Mouse (Mus musculus): ENCODE data around the gene Gm9732. TPM values are rescaled to one million over a fixed set of nuclear protein-coding genes. Genes with fewer than 3 reads are reported as not detected.
"Not testable (repeated sequence)": the region's sequence is repeated elsewhere in the genome, so short reads cannot be mapped to it uniquely, and the experiment has no call there.

The Gm9732 gene
- total and polyA plus RNA-seq, 2 experiments from 2014 or later = not detected

DNA sequence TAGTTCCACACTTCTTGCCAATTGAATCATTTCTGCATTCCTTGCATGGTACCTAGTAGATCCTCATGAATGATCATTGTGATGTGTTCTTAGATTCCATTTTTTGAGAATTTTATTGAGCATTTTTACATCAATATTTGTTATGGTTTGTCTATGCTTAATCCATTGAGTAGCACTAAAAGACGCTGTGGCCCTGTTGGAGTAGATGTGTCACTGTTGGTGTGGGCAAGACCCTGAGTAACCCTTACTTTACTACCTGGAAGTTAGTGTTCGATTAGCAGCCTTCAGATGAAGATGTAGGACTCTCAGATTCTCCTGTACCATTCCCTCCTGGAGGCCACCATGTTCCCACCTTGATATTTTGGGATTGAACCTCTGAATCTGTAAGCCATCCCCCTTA is 53.8 kb downstream of the Gm9732 start:
- not testable (repeated sequence) for DNase-seq (ENCODE audit: low spot score); H3K4me2 ChIP-seq (ENCODE audit: low read depth, low read length, poor library complexity, severe bottlenecking); ATAC-seq (ENCODE audit: low FRiP score); H3K4me3 ChIP-seq (ENCODE audit: low read depth, low read length); H3K36me3 ChIP-seq (ENCODE audit: insufficient read depth, low read length); H3K4me1 ChIP-seq (ENCODE audit: insufficient read depth, low read length); H3K27me3 ChIP-seq (ENCODE audit: insufficient read depth, low read length); H3K9ac ChIP-seq (replicated peaks; ENCODE audit: low read length, poor library complexity, severe bottlenecking); H3K9me3 ChIP-seq (ENCODE audit: low read length); H3K27ac ChIP-seq (ENCODE audit: low read depth, low read length)
- 70% methylated on average over 2 of the region's 2 CpGs for WGBS

GRCm38 (mm10) chr14:43331362-43331880 is 56.6 kb downstream of the Gm9732 start:
- WGBS = 93% methylated on average over 9 of the region's 11 CpGs
- not testable (repeated sequence) for H3K27me3 ChIP-seq (ENCODE audit: insufficient read depth, low read length); H3K36me3 ChIP-seq (ENCODE audit: insufficient read depth, low read length)

DNA sequence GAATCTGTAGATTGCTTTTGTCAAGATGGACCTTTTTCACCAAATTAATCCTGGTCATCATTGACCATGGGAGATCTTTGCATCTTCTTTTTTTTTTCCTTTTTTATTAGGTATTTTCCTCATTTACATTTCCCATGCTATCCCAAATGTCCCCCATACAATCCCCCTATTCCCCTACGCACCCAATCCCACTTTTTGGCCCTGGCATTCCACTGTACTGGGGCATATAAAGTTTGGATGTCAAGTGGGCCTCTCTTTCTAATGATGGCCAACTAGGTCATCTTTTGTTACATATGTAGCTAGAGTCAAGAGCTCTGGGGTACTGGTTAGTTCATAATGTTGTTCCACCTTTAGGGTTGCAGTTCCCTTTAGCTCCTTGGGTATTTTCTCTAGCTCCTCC is 62.8 kb downstream of the Gm9732 start:
- not testable (repeated sequence) for ATAC-seq (ENCODE audit: low FRiP score); DNase-seq (ENCODE audit: low spot score); H3K4me2 ChIP-seq (ENCODE audit: low read depth, low read length, poor library complexity, severe bottlenecking); H3K27me3 ChIP-seq (ENCODE audit: insufficient read depth, low read length); H3K9ac ChIP-seq (replicated peaks; ENCODE audit: low read length, poor library complexity, severe bottlenecking); H3K4me3 ChIP-seq (ENCODE audit: low read depth, low read length); H3K36me3 ChIP-seq (ENCODE audit: insufficient read depth, low read length); H3K4me1 ChIP-seq (ENCODE audit: insufficient read depth, low read length); H3K27ac ChIP-seq (ENCODE audit: low read depth, low read length); H3K9me3 ChIP-seq (ENCODE audit: low read length)
- WGBS = 56% methylated on average over 1 of the region's 1 CpGs

More at GRCm38 (mm10) chr14:43331362-43331880, 56.6 kb downstream of the Gm9732 start:
- H3K4me1 ChIP-seq (ENCODE audit: insufficient read depth, low read length); ATAC-seq (ENCODE audit: low FRiP score); H3K4me2 ChIP-seq (ENCODE audit: low read depth, low read length, poor library complexity, severe bottlenecking); H3K9ac ChIP-seq (replicated peaks; ENCODE audit: low read length, poor library complexity, severe bottlenecking); DNase-seq (ENCODE audit: low spot score); H3K9me3 ChIP-seq (ENCODE audit: low read length); H3K4me3 ChIP-seq (ENCODE audit: low read depth, low read length); H3K27ac ChIP-seq (ENCODE audit: low read depth, low read length): not testable (repeated sequence)

- H3K36me3 ChIP-seq (ENCODE audit: insufficient read depth, low read length); H3K4me2 ChIP-seq (ENCODE audit: low read depth, low read length, poor library complexity, severe bottlenecking); ATAC-seq (ENCODE audit: low FRiP score); DNase-seq (ENCODE audit: low spot score); H3K4me3 ChIP-seq (ENCODE audit: low read depth, low read length); H3K27ac ChIP-seq (ENCODE audit: low read depth, low read length); H3K9ac ChIP-seq (replicated peaks; ENCODE audit: low read length, poor library complexity, severe bottlenecking); H3K4me1 ChIP-seq (ENCODE audit: insufficient read depth, low read length); H3K9me3 ChIP-seq (ENCODE audit: low read length); H3K27me3 ChIP-seq (ENCODE audit: insufficient read depth, low read length): not testable (repeated sequence)
Measured at GRCm38 (mm10) chr14:43347711-43348110, 72.9 kb downstream of the Gm9732 start, which contains the start of gene 1700001F09Rik. TSS of gene 1700001F09Rik (minus strand) at chr14:43347811.

GRCm38 (mm10) chr14:43352944-43353343 is 78.1 kb downstream of the Gm9732 start:
- not testable (repeated sequence) for H3K36me3 ChIP-seq (ENCODE audit: insufficient read depth, low read length); H3K27ac ChIP-seq (ENCODE audit: low read depth, low read length); H3K4me3 ChIP-seq (ENCODE audit: low read depth, low read length); H3K9me3 ChIP-seq (ENCODE audit: low read length); H3K27me3 ChIP-seq (ENCODE audit: insufficient read depth, low read length); H3K4me1 ChIP-seq (ENCODE audit: insufficient read depth, low read length); H3K4me2 ChIP-seq (ENCODE audit: low read depth, low read length, poor library complexity, severe bottlenecking); H3K9ac ChIP-seq (replicated peaks; ENCODE audit: low read length, poor library complexity, severe bottlenecking); DNase-seq (ENCODE audit: low spot score); ATAC-seq (ENCODE audit: low FRiP score)
- 78% methylated on average over 2 of the region's 2 CpGs for WGBS

Other genes starting within 250 kb of the Gm9732 start
- not detected in 2 replicates for gene Gm8094, start 198.4 kb upstream of the Gm9732 start, total RNA-seq (2014; rRNA removed)
- not detected in 2 replicates for gene Gm8094, start 198.4 kb upstream of the Gm9732 start, polyA plus RNA-seq (2015; fragmentation: Nextera tagmentation; extraction: Ambion mirVana)
- 0.24 TPM in 1 of 2 replicates, not detected in the other for gene Gm8104, start 174.4 kb upstream of the Gm9732 start, total RNA-seq (2014; rRNA removed)
- 0.26 and 0.27 TPM in 2 replicates for gene Gm8104, start 174.4 kb upstream of the Gm9732 start, polyA plus RNA-seq (2015; fragmentation: Nextera tagmentation; extraction: Ambion mirVana)
- gene Gm7233, start 95.2 kb upstream of the Gm9732 start, total RNA-seq (2014; rRNA removed) = not detected in 2 replicates
- gene Gm7233, start 95.2 kb upstream of the Gm9732 start, polyA plus RNA-seq (2015; fragmentation: Nextera tagmentation; extraction: Ambion mirVana) = not detected in 2 replicates
- not detected in 2 replicates for gene Gm8122, start 39.7 kb upstream of the Gm9732 start, total RNA-seq (2014; rRNA removed)
- gene Gm8122, start 39.7 kb upstream of the Gm9732 start, polyA plus RNA-seq (2015; fragmentation: Nextera tagmentation; extraction: Ambion mirVana) = not detected in 2 replicates
- gene Gm8126, start 16.4 kb upstream of the Gm9732 start, total RNA-seq (2014; rRNA removed) = not detected in 2 replicates
- not detected in 2 replicates for gene Gm8126, start 16.4 kb upstream of the Gm9732 start, polyA plus RNA-seq (2015; fragmentation: Nextera tagmentation; extraction: Ambion mirVana)
- not detected in 2 replicates for gene Gm8127, start 18.8 kb downstream of the Gm9732 start, total RNA-seq (2014; rRNA removed)
- not detected in 2 replicates for gene Gm8127, start 18.8 kb downstream of the Gm9732 start, polyA plus RNA-seq (2015; fragmentation: Nextera tagmentation; extraction: Ambion mirVana)
- gene 1700001F09Rik, start 72.8 kb downstream of the Gm9732 start, total RNA-seq (2014; rRNA removed) = not detected in 2 replicates
- gene 1700001F09Rik, start 72.8 kb downstream of the Gm9732 start, polyA plus RNA-seq (2015; fragmentation: Nextera tagmentation; extraction: Ambion mirVana) = 0.30 TPM in 1 of 2 replicates, not detected in the other
- gene Gm8138, start 141.3 kb downstream of the Gm9732 start, total RNA-seq (2014; rRNA removed) = not detected in 2 replicates
- not detected in 2 replicates for gene Gm8138, start 141.3 kb downstream of the Gm9732 start, polyA plus RNA-seq (2015; fragmentation: Nextera tagmentation; extraction: Ambion mirVana)

Measured in midbrain, postnatal 0 days (tissue).